Mouse (Mus musculus) thymus, postnatal 14 days (tissue): ENCODE data around the gene Pitpnm2.

Experiments
- DNase-seq: peaks from one replicate; pipeline ENCODE4 v3.0.0; 2021

Pitpnm2 gene

GRCm38 (mm10) chr5:124249614-124250591 is at the start of gene Pitpnm2:
TSS of gene Pitpnm2 (minus strand) at chr5:124249760.
- DNase-seq: peak; percentile 81

GRCm38 (mm10) chr5:124299307-124299706 is 49.7 kb upstream of the Pitpnm2 start:
- DNase-seq: peak; percentile 41

GRCm38 (mm10) chr5:124296475-124296874 is 46.9 kb upstream of the Pitpnm2 start:
- no peak for DNase-seq

- DNase-seq: no peak
Measured at GRCm38 (mm10) chr5:124293967-124294366, 44.4 kb upstream of the Pitpnm2 start.

GRCm38 (mm10) chr5:124290216-124290615 is 40.7 kb upstream of the Pitpnm2 start:
- no peak for DNase-seq

GRCm38 (mm10) chr5:124287616-124288247 is 38.2 kb upstream of the Pitpnm2 start:
- DNase-seq: no peak

GRCm38 (mm10) chr5:124284330-124284729 is 34.8 kb upstream of the Pitpnm2 start:
- peak; percentile 44 for DNase-seq

GRCm38 (mm10) chr5:124282854-124283253 is 33.3 kb upstream of the Pitpnm2 start:
- DNase-seq: no peak

GRCm38 (mm10) chr5:124270226-124270625 is 20.7 kb upstream of the Pitpnm2 start:
- no peak for DNase-seq

GRCm38 (mm10) chr5:124269661-124270060 is 20.1 kb upstream of the Pitpnm2 start:
- DNase-seq: no peak

- no peak for DNase-seq
Measured at GRCm38 (mm10) chr5:124267652-124268051, 18.1 kb upstream of the Pitpnm2 start.

GRCm38 (mm10) chr5:124266821-124267220 is 17.3 kb upstream of the Pitpnm2 start:
- no peak for DNase-seq

- DNase-seq: no peak
Measured at GRCm38 (mm10) chr5:124263246-124263645, 13.7 kb upstream of the Pitpnm2 start.

- no peak for DNase-seq
Measured at GRCm38 (mm10) chr5:124262090-124262489, 12.5 kb upstream of the Pitpnm2 start.

- no peak for DNase-seq
Measured at GRCm38 (mm10) chr5:124259133-124259532, 9.6 kb upstream of the Pitpnm2 start.

GRCm38 (mm10) chr5:124258026-124258425 is 8.5 kb upstream of the Pitpnm2 start:
- DNase-seq: no peak

- DNase-seq: no peak
Measured at GRCm38 (mm10) chr5:124255141-124255540, 5.6 kb upstream of the Pitpnm2 start.

GRCm38 (mm10) chr5:124253555-124253954 is 4.0 kb upstream of the Pitpnm2 start:
- no peak for DNase-seq

- no peak for DNase-seq
Measured at GRCm38 (mm10) chr5:124252580-124253320, 3.2 kb upstream of the Pitpnm2 start.

GRCm38 (mm10) chr5:124251070-124251469 is 1.5 kb upstream of the Pitpnm2 start:
- DNase-seq: no peak

GRCm38 (mm10) chr5:124248845-124249613 is 531 bp downstream of the Pitpnm2 start:
- peak; percentile 78 for DNase-seq

GRCm38 (mm10) chr5:124247986-124248626 is 1.5 kb downstream of the Pitpnm2 start:
- peak; percentile 43 for DNase-seq
